Mouse (Mus musculus) adrenal gland, postnatal 4 days (tissue): ENCODE measurements at regions not wholly inside any gene's neighbourhood (a gene's known extent, or its start where the extent isn't known, plus 50 kb on each side); places are given as distances from the start of the nearest gene placed in this dataset.

Experiments
- DNase-seq, 2 experiments: peaks; one replicate each; pipeline ENCODE4 v3.0.0; 2021 to 2022; ENCODE audit warnings: low spot score in 2 of 2, mixed read lengths in 2 of 2

GRCm38 (mm10) chr1:127152840-127153239 lies 52.0 kb upstream of the Mgat5 start:
- DNase-seq = no peak

- DNase-seq = no peak
Measured at GRCm38 (mm10) chr1:127135521-127135920, 69.3 kb upstream of the Mgat5 start.

GRCm38 (mm10) chr1:127131871-127132270 lies 72.9 kb upstream of the Mgat5 start:
- DNase-seq = no peak

GRCm38 (mm10) chr1:127124862-127125261 lies 80.0 kb upstream of the Mgat5 start:
- DNase-seq = no peak

- DNase-seq = no peak
Measured at GRCm38 (mm10) chr1:127118019-127118418, 86.8 kb upstream of the Mgat5 start.

GRCm38 (mm10) chr1:127107485-127107884 lies 97.3 kb upstream of the Mgat5 start:
- DNase-seq = no peak

GRCm38 (mm10) chr1:127105861-127106260 lies 99.0 kb upstream of the Mgat5 start:
- no peak for DNase-seq

GRCm38 (mm10) chr1:127103664-127104063 lies 101.2 kb upstream of the Mgat5 start:
- DNase-seq = no peak

GRCm38 (mm10) chr1:127098871-127099420 lies 105.9 kb upstream of the Mgat5 start:
- DNase-seq = no peak

GRCm38 (mm10) chr1:127087616-127088015 lies 117.2 kb upstream of the Mgat5 start:
- no peak for DNase-seq

GRCm38 (mm10) chr1:127085988-127086387 lies 118.8 kb upstream of the Mgat5 start:
- DNase-seq = no peak

- DNase-seq = no peak
Measured at GRCm38 (mm10) chr1:127083761-127084308, 121.0 kb upstream of the Mgat5 start.

- DNase-seq = no peak
Measured at GRCm38 (mm10) chr1:127079012-127079411, 125.8 kb upstream of the Mgat5 start.

- no peak for DNase-seq
Measured at GRCm38 (mm10) chr1:127062430-127062829, 142.4 kb upstream of the Mgat5 start.

GRCm38 (mm10) chr1:127045711-127046420 lies 158.9 kb upstream of the Mgat5 start:
- DNase-seq = no peak

GRCm38 (mm10) chr1:127034748-127035147 lies 170.1 kb upstream of the Mgat5 start:
- no peak for DNase-seq

- no peak for DNase-seq
Measured at GRCm38 (mm10) chr1:127031563-127031962, 173.3 kb upstream of the Mgat5 start.

- DNase-seq = no peak
Measured at GRCm38 (mm10) chr1:127028872-127029497, 175.8 kb upstream of the Mgat5 start.

GRCm38 (mm10) chr1:127023100-127023499 lies 181.7 kb upstream of the Mgat5 start:
- DNase-seq = no peak

GRCm38 (mm10) chr1:127017698-127018097 lies 187.1 kb upstream of the Nckap5 start:
- no peak for DNase-seq

- DNase-seq = no peak
Measured at GRCm38 (mm10) chr1:127015894-127016245, 185.3 kb upstream of the Nckap5 start.
